Mouse (Mus musculus): ENCODE data around the gene Bcl2a1b. TPM values are rescaled to one million over a fixed set of nuclear protein-coding genes. Genes with fewer than 3 reads are reported as not detected.
"Not testable (repeated sequence)": the region's sequence is repeated elsewhere in the genome, so short reads cannot be mapped to it uniquely, and the experiment has no call there.

Bcl2a1b gene
- polyA plus RNA-seq, 1 experiment, result 16.1 TPM

- WGBS, result 98% methylated on average over 3 of the region's 3 CpGs
- H3K4me1 ChIP-seq (replicated peaks; ENCODE audit: control insufficient read depth, insufficient read depth, low read length); H3K36me3 ChIP-seq (ENCODE audit: control insufficient read depth, insufficient read depth, low read length); H3K27ac ChIP-seq (ENCODE audit: control insufficient read depth, insufficient read depth, low read length); H3K27me3 ChIP-seq (ENCODE audit: control insufficient read depth, insufficient read depth, low read length); DNase-seq; H3K4me3 ChIP-seq (ENCODE audit: control insufficient read depth, insufficient read depth, low read length): not testable (repeated sequence)
Observed at GRCm38 (mm10) chr9:89240516-89241019, 41.6 kb downstream of the Bcl2a1b start.

GRCm38 (mm10) chr9:89253400-89253799 is 54.4 kb downstream of the Bcl2a1b start:
- Histone ChIP-seq H3K36me3 (ENCODE audit: control insufficient read depth, insufficient read depth, low read length) (no peaks in the 10 kb centered on the region), H3K4me1 (replicated peaks; ENCODE audit: control insufficient read depth, insufficient read depth, low read length) (no peaks in the 10 kb centered on the region), H3K27ac (ENCODE audit: control insufficient read depth, insufficient read depth, low read length) (no peak overlapping the region), H3K4me3 (ENCODE audit: control insufficient read depth, insufficient read depth, low read length) (no peak overlapping the region), H3K27me3 (ENCODE audit: control insufficient read depth, insufficient read depth, low read length) (no peaks in the 10 kb centered on the region)
- no peak for TF ChIP-seq POLR2A (IDR thresholded peaks at IDR 0.05; ENCODE audit: control insufficient read depth, extremely low read depth, insufficient read depth, low read length, poor library complexity)
- DNase-seq, result no peak
- 87% methylated on average over 2 of the region's 2 CpGs for WGBS

GRCm38 (mm10) chr9:89256556-89257335 is 57.7 kb downstream of the Bcl2a1b start:
- 12% methylated on average over 12 of the region's 12 CpGs for WGBS
- no peak for TF ChIP-seq CTCF (IDR thresholded peaks at IDR 0.05; ENCODE audit: borderline replicate concordance, control insufficient read depth, extremely low read depth, insufficient read depth, low read length, poor library complexity)
- no peak for TF ChIP-seq POLR2A (IDR thresholded peaks at IDR 0.05; ENCODE audit: control insufficient read depth, extremely low read depth, insufficient read depth, low read length, poor library complexity)
- H3K4me1 ChIP-seq (replicated peaks; ENCODE audit: control insufficient read depth, insufficient read depth, low read length), result no peaks in the 10 kb centered on the region
- no peaks in the 10 kb centered on the region for H3K36me3 ChIP-seq (ENCODE audit: control insufficient read depth, insufficient read depth, low read length)
- H3K27me3 ChIP-seq (ENCODE audit: control insufficient read depth, insufficient read depth, low read length), result no peaks in the 10 kb centered on the region
- no peak overlapping the region for H3K4me3 ChIP-seq (ENCODE audit: control insufficient read depth, insufficient read depth, low read length)
- H3K27ac ChIP-seq (ENCODE audit: control insufficient read depth, insufficient read depth, low read length), result no peak overlapping the region
- DNase-seq, result no peak

Other genes starting within 250 kb of the Bcl2a1b start
- 5.3 and 6.9 TPM in 2 replicates for gene Bcl2a1a, start 242.3 kb upstream of the Bcl2a1b start, polyA plus RNA-seq (2012; rRNA removed)
- gene Trim43b, start 106.4 kb upstream of the Bcl2a1b start, polyA plus RNA-seq (2012; rRNA removed), result 0.11 TPM in 1 of 2 replicates, not detected in the other
- not detected in 2 replicates for gene Gm29094, start 170 bp downstream of the Bcl2a1b start, polyA plus RNA-seq (2012; rRNA removed)
- gene Mthfs, start 11.5 kb downstream of the Bcl2a1b start, polyA plus RNA-seq (2012; rRNA removed), result 5.7 and 7.8 TPM in 2 replicates

All from thymus, adult 2 months (tissue).